Mouse (Mus musculus) cerebellum, adult 8-10 months (tissue): ENCODE measurements at regions not wholly inside any gene's neighbourhood (a gene's known extent, or its start where the extent isn't known, plus 50 kb on each side); places are given as distances from the start of the nearest gene placed in this dataset.
"Not testable (repeated sequence)": the region's sequence is repeated elsewhere in the genome, so short reads cannot be mapped to it uniquely, and the experiment has no call there.

Source experiments
- DNase-seq: peaks from one replicate; pipeline ENCODE4 v3.0.0; 2022

DNA sequence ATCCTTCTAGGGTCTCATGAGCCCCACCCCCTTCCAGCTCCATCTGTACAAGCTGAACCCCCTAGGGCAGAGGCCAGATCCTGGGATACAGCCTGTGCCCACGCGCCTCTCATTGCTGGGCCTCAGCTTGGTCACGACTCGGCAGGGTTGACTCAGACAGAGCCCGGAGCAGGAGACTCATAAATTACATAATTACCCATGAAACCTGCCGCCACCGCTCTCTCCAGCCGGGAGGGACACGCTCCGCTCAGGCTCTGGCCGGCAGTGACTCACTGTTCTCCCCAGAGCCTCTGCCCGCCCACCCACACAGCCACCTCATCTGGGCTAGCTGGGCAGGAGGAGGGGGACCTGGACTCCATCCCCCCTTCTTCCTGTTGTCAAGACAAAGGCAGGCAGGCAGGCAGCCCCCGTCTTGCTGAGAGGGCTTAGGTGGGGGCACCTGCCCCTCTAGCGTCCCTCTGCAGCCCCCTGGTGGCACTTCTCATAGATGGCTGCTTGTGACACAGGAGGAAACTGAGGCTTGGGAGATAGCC, 149.6 kb upstream of the Rtl1 start:
- peak; percentile 37 for DNase-seq

DNA sequence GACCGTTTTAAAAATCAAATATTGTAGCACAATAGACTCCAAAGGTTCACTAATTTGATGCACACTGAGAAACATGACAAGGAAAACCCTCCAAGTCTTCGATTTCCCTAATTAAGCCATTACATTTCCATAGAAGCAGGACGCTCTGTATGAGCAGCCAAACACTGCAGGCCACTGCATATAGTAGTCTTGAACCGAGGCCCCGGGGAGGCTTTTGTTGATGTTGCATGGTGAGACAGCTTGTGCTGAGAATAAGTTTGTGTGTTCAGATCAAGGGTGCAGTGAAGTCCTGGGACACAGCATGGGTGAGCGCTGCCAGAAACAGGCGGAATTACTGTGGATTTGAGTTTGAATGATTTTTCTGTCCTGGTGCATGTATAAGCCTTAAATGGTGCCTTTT, 154.9 kb upstream of the Rtl1 start:
- DNase-seq: no peak

DNA sequence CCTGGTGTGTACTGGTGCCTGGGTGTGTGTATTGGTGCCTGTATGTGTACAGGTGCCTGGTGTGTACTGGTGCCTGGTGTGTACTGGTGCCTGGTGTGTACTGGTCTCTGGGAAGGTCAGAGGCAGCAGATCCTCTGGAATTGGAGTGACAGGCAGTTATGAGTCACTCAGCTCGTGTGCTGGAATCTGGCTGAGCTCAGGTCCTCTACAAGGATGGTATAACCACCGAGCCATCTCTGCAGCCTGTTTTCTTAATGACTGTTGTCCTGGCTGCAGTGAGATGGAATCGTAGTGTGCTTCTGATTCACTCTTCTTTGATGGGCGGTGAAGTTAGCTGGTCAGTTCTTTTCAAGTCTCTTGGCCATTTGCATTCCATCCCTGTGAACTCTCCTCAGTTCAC, 164.2 kb upstream of the Rtl1 start:
- DNase-seq: no peak

DNA sequence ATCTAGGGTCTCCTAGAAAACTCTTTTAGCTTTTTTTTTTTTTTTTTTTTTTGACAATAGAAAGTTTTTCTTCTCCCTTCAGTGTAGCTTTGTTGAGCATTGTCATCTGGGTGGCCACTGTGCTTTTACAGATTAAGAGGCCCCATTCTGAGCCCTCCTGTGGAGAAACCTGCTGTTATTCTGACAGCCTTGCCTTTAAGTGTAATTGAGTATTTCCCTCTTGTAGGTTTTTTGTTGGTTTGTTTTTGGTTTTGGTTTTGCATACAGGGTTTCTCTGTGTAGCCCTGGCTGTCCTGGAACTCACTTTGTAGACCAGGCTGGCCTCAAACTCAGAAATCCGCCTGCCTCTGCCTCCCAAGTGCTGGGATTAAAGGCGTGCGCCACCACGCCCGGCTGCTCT, 166.5 kb upstream of the Rtl1 start:
- not testable (repeated sequence) for DNase-seq

DNA sequence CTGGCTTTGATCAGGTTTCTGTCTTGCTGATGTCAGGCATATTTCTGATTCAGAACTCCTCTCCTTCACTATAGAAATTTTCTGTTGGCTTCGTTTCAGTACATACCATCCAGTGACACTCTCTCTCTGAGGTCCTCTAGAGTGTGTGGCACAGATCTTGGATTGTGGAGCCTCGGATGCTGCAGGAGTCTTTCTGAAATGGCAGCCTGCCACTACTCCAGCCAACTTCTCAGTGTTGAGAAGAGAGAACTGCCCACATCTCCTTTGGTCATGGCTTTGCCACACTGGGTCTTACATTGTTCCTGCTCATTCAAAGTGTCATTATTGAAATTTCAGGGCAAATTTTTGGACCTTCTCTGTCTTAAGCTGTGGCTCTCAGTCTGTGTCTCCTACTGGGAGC, 172.4 kb upstream of the Rtl1 start:
- no peak for DNase-seq

DNA sequence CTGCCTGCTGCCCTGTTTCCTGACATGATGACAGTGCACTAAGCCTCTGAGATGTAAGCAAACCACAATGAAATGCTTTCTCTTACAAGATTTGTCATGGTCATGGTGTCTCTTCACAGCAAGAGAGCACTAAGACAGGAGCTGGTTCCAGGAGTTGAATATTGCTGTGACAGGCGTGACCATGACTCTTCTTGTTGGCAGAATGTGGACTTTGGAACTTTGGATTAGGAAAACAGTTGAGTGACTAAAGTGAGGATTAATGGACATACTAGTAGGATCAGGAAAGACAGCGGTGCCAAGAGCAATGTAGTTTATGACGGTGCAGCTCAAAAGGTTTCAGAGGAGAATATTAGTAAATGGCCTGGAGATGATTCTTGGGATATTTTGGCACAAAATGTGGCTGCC, 173.8 kb upstream of the Rtl1 start:
- DNase-seq: no peak

DNA sequence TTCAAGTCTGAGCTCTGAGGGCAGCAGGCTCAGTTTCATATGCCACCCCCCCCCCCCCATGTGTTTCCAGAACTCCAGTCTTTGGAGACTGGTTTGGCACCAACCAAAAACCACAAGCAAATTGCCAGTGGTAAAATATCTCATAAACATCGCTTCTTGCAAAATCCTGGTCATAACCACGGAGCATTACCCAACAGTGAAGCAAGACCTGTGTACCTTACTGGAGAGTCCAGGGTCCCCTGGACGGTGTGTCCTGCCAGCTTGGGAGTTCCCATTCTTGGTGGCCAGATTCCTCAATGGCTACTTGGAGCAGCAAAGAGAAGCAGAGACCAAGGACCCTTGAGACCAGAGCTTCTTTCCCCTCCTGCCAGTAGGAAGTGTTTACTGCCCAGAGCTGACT, 198.7 kb upstream of the Rtl1 start:
- DNase-seq: no peak

DNA sequence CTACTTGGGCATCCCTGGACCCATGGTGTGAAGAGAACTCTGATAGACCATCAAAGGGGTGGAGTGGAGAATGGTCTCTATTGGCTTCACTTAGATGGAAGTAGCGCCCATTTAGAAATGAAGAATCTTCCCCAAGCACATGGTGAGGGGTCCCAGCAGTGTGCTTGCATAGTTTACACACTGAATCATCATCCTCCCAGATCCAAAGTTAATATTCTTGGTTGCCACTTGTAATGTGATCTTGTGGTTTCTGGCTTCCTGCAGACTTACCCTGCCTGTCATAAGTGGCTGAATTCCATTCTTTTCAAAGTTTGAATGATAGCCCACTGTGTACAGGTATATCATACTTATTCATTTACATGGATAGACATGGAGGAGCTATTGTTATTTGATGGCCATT, 199.3 kb upstream of the Rtl1 start:
- DNase-seq: no peak

DNA sequence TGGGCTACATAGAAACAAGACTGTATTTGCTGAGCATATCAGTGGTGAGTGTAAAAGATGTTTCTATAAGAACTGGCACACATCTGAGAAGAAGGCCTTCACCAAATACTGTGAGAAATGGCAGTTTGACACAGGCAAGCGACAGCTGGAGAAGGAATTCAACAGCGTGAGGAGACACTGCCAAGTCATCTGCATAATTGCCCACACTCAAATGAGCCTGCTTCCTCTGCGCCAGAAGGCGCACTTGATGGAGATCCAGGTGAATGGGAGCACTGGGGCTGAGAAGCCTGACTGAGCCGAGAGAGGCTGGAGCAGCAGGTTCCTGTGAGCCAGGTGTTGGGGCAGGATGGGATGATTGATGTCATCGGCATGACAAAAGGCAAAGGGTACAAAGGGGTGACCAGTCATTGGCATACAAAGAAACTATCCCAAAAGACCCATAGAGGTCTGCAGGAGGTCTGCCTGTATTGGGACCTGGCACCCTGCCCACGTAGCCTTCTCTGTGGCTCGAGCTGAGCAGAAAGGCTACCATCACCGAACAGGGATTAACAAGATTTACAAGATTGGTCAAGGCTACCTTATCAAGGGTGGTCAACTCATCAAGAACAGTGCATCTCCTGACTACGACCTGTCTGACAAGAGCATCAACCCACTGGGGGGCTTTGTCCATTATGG, 227.2 kb upstream of the Rtl1 start:
- no peak for DNase-seq

DNA sequence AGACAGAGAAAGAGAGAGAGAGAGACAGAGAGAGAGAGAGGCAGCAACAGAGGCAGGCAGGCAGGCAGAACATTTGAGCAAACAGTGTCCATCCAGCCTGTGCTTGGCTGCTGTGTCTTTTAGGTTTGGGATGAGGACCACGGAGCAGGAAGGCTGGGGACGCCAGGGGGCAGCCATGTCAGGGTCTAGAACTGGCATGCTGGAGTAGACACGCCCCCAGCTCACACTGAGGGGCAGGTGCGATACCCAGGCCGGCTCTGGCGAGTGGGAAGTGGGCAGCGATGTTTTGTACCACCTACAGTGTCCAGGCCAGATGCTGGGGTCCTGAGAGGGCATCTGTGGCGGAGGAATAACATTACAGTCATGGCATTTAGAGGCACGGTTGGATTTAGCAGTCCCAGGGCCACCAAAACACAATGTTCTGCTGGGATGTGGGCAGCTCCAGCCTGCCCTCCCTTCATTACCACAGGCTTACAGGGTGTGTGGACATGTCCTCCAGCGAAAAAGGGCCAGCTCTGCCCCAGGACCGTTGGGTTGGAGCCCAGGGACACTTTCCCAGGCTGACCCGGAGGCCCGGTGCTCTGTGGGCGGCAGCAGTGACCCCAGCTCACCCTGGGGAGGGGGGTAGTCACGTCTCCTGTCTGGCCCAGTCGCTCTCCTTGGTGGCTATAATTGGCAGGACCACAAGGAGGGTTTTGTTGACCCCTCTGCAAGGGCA, 230.3 kb upstream of the Rtl1 start:
- DNase-seq: no peak

DNA sequence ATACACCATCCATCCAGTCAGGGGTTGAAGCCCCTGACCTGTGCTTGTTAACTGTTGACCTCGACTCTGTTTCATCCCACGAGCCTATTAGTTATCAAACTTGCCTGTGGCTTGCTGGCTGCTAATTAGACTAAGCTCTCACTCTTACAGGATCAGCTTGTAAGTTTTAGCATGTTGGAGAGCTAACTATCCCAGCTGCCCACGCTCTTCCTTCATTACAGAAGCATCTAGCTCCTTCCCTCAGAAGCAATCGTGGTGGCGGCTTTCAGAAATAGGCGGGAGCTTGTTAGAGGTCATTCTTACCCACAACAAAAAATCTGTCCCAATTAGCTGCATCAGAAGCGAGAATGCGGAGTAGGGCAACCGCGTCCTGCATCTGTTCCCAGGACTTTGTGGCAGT, 232.8 kb upstream of the Rtl1 start:
- no peak for DNase-seq

DNA sequence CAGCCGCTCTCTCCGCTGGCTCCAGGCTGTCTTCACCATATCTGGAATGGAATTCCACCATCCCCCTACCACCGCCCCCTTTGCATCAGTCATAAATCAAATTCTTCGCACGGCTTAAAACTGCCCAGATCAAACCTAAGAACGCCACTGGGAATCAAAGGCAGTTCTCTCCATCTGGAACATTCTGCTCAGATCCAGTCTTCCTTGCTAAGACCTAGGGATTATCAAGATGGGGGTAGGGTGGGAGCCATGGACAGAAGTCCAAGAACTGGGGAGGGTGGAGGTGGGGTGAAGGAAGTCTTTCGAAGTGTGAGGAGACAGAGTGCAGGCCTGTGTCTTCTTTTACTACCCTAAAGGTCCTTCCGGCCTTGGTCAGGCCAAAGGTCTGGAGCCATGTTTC, 236.4 kb upstream of the Rtl1 start:
- no peak for DNase-seq

DNA sequence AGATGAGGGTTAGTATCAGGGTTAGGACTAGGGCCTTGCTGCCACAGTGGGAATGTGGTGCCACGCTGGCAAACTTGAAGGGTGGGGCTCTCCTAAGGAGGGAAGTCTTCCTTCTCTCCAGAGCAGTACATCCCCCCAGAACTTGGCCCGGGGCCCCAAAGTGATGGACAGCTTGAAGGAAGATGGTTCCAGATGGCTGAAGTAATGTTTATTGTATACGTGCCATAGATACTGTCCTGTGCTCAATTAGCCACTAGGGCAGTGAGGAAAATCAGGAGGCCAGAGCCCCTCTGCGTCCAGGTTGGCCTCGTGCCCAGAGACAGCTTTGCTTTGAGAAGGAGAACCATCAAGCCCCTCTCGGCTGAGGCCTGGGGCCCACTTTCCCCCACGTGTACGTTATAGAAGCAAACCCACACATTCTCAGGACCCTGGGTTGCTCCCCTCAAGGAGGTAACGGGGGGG, 239.0 kb upstream of the Rtl1 start:
- DNase-seq: no peak

DNA sequence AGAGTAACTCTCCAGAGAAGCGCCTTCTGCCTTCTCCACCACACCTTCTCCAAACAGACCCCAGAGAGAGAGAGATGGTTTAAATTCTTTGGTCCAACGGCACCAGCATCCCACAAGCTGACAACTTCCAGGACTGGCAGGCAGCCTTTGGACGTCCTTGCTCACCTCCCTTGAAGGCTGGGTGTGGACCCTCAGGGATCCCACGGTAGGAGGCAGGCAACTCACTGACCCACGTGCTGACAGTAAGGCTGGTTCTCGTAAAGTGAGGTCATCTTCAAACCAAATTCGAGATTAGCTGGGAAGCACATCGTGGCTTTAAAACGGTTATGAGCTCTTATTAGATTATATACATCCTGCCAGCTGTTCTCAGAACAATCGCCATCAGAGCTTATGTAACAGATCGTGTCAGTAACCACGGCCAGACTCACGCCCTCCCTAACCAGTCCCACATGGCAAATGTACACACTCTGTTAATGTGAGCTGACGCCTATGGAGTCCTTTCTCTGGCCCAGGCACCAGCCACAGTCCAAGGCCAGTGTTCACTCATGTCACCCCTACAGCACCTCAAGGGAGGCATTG, 239.9 kb upstream of the Rtl1 start:
- no peak for DNase-seq

DNA sequence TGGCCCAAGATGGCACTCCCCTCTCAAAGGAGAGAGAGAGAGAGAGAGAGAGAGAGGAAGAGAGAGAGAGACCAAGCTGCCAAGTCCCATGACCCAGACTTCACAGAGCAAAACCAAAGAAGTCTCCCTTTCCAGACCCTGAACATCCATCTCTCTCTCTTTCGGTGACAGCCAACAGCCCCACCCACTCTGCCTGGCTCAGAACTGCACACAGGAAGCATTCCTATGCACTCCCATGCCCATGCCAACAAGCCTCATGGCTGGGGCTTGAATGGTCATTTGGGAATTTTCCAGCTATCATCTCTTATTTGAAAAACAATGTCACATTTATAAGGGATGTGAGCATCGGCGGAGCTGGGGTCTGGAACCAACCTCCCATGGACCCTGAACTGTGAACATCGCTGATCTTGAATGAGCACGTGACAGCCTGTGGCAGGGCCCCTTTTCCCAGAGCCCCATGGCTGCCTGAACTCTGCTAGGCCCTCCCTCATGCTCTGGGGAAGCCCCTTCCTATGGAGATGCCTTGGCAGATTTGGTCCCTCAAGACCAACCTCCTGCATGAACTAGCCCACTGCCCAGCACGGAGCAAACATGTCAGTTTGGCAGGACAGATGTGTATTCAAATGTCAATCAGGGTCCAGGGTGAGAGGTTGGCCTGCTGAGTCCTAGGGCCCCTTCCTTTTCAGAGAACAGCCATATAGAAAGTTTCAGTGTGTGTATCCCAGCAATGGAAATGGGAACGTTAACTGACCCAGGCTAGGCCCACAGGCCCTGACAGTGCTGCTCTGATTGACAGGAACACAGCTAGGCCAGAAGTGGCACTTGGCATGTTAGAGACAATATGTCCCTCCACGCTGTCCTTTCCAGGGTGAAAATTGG, 244.8 kb upstream of the Rtl1 start:
- DNase-seq: no peak

DNA sequence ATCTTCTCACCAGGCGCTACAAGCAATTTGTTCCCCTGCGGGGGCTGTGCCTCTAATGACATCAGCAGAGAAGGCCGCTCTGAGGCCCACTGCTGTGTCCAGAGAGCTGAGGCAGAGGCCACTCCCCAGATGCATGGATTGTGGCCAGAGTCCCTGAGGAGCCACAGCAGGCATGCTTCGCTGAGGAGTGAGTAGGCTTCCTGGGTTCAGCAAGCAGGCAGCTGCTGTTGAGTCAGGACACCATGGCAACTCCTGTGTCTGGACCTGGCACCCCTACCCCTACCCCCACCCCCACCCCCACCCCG, 245.4 kb upstream of the Rtl1 start:
- no peak for DNase-seq

DNA sequence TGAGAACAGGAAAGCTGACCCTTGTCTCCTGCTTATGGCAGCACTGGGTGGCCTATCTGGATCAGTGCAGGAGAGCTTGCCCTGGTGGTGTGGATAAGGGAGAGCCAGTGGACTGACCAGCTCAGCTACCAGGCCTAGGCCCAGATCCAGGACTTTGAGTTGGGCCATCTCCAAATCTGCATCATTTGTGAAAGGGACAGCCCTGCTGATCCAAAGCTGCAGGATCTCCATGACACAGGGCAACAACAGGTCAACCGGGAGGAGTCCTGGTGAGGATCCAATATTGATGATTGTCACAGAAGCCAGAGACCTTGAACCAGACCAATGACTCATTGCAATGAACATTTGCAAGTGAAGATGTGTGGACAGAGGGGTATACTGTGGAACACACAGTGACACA, 256.2 kb upstream of the Rtl1 start:
- no peak for DNase-seq

DNA sequence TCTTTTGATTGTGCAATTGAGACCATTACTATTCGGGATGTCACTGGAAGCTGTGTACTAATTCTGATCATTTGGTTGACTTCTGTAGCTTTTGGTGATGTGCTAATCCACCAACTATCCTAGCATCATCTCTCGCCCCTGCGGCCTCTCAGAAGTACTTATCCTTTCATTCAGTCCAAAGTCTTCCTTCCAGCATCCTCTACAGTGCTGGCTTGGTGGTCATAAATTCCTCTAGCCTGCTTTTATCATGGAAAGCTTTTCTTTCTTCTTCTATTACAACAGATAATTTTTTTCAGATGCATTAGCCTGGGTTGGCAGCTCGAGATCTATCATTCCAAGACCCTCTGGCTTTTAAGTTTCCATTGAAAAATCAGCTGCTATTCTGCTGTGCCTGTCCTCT, 257.6 kb upstream of the Rtl1 start:
- DNase-seq: no peak

DNA sequence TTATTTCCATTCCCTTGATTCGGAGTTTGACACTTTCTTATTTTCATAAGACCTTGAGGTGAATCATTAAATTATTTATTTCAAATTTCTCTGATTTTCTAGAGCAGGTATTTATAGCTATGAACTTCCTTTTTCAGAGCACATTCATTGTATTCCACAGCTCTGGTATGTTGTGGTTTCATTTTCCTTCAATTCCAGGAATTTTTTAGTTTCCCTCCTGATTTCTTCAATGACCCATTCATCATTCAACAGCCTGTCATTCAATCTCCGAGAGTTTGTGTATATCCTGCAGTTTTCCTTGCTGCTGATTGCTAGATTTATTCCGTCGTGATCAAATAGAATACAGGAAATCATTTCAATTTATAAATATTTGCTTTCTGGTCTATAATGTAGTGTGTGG, 264.7 kb upstream of the Rtl1 start:
- DNase-seq: no peak

DNA sequence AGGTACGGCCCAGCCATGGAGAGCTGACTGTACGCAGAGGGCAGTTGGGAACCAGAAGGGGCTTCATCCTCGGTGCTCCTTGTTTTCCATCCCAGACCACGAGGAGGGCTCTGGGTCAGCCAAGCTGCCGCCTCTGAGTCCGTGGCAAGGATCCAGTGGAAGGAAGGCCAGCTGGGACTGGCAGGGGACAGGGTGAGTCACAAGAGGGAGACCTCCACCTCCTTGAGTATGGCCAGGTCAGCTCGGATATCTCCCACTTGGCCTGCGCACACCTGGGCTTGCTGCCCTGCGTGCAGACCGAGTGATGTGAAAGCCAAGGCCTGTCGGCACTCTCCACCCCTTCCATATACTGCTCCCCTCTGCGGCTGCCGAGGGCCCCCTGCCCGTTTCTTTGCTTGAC, 270.9 kb upstream of the Rtl1 start:
- DNase-seq: no peak

DNA sequence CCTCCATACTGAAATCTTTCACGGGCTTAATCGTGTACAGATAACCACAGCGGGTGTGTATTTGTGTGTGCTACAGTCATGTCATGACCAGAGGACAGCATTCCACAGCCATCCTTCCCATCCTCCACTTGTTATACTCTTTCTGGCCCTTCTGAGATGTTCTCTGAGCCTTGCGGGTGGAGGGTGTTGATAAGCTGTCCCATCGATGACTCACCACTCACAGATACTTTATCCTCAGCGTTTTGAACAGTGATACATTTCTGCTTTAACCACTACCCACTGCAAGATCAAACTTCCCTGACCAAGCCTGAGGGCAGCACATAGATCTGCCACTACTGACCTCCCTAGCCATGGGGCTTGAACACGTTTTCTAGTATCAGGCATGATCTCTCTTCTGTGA, 274.3 kb upstream of the Rtl1 start:
- no peak for DNase-seq

DNA sequence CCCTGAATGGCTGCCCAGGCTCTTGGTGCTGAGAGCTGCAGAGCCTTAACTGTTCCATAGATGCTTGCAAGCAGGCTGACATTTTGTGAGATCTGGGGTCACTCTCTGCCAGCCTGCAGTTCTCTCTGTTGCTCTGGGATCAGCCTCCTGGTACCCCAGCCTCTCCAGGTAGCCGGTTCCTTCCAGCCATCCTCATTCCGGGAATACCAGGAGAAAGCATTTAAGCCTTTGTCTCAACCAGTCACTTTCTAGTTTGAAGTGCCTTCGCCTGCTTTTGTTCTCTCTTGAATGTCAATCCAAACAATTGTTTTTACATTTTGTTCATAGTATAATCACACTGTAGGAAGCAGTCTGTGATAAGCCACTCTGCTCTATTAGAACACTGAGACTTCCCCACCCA, 281.0 kb upstream of the Rtl1 start:
- no peak for DNase-seq

DNA sequence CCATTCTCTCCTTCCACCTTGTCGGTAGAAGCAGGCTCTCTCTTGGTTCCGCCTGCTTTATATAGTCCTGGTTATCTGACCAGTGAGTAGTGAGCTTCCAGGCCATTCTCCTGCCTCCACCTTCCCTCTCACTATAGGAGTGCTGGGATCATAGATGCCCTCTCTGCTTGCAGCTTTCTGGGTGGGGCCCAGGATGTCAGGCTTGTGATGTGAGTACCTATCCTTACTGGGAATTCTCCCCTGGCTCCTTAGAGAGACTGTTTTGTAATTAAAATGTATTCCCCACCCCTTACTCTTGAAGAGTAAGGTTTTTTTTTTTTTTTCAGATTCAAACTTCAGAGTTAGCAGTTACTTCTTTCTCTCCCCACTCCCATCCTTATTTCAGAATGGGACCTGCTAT, 291.1 kb upstream of the Rtl1 start:
- DNase-seq: no peak

DNA sequence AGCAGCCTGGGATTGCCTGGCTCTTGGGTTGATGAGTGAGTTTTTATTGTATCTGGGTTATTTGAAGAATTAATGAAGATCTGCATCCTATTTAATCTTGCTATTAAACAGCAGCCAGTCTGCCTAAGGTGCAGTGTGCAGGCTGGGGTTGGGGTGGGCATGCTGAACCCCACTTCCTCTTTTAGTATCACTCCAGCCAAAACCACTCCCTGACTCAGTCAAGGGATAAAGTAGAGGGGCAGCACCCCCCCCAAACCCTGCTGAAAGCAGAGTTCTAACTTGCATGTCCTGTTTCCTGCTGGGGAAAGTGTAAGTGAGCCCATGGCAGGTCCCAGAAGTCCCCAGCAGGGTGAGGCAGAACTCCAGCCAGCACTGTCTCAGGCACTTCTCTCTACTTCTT, 292.7 kb upstream of the Rtl1 start:
- DNase-seq: no peak
